Mouse (Mus musculus): ENCODE measurements at regions not wholly inside any gene's neighbourhood (a gene's known extent, or its start where the extent isn't known, plus 50 kb on each side); places are given as distances from the start of the nearest gene placed in this dataset.

- DNase-seq (ENCODE audit: low read depth in 3 of 3, low spot score in 3 of 3) (no peak), ATAC-seq (ENCODE audit: insufficient read depth) (no peak)
- H3K27me3 ChIP-seq (ENCODE audit: control insufficient read depth, insufficient read depth, low read length), result no peaks in the 10 kb centered on the region
- no peak for TF ChIP-seq CTCF (IDR thresholded peaks at IDR 0.05; ENCODE audit: low read depth)
- no peak for TF ChIP-seq EP300 (IDR thresholded peaks at IDR 0.05; ENCODE audit: low read depth)
- no peak overlapping the region for H3K4me3 ChIP-seq (ENCODE audit: insufficient read depth in 1 of 2, low read depth in 2 of 2, low read length in 2 of 2)
- no peak overlapping the region for H3K27ac ChIP-seq
- 55% methylated on average over 5 of the region's 5 CpGs for WGBS (ENCODE audit: insufficient replicate concordance)
- no peak overlapping the region for H3K9ac ChIP-seq (replicated peaks)
- H3K4me1 ChIP-seq (replicated peaks; ENCODE audit: control insufficient read depth in 2 of 2, insufficient read depth in 2 of 2, low read length in 1 of 2), result no peaks in the 10 kb centered on the region
- H3K4me2 ChIP-seq (ENCODE audit: low read depth), result no peak overlapping the region
- no peaks in the 10 kb centered on the region for H3K36me3 ChIP-seq (replicated peaks; ENCODE audit: control insufficient read depth, insufficient read depth, low read depth)
- H3K9me3 ChIP-seq (ENCODE audit: control insufficient read depth, low read length), result no peaks in the 10 kb centered on the region
Observed at GRCm38 (mm10) chr3:50825534-50826423, 382.4 kb upstream of the Slc7a11 start.

GRCm38 (mm10) chr3:50826424-50826819, 383.0 kb upstream of the Slc7a11 start:
- Histone ChIP-seq H3K36me3 (replicated peaks; ENCODE audit: control insufficient read depth, insufficient read depth, low read depth) (no peaks in the 10 kb centered on the region), H3K27me3 (ENCODE audit: control insufficient read depth, insufficient read depth, low read length) (no peaks in the 10 kb centered on the region), H3K4me3 (ENCODE audit: insufficient read depth in 1 of 2, low read depth in 2 of 2, low read length in 2 of 2) (no peak overlapping the region), H3K9me3 (ENCODE audit: control insufficient read depth, low read length) (no peaks in the 10 kb centered on the region), H3K4me1 (replicated peaks; ENCODE audit: control insufficient read depth in 2 of 2, insufficient read depth in 2 of 2, low read length in 1 of 2) (no peaks in the 10 kb centered on the region), H3K4me2 (ENCODE audit: low read depth) (no peak overlapping the region), H3K27ac (no peak overlapping the region), H3K9ac (replicated peaks) (no peak overlapping the region)
- whole genome bisulfite sequencing (ENCODE audit: insufficient replicate concordance), result 58% methylated on average over 2 of the region's 2 CpGs
- DNase-seq (ENCODE audit: low read depth in 3 of 3, low spot score in 3 of 3) (no peak), ATAC-seq (ENCODE audit: insufficient read depth) (no peak)
- TF ChIP-seq CTCF (IDR thresholded peaks at IDR 0.05; ENCODE audit: low read depth) (no peak), EP300 (IDR thresholded peaks at IDR 0.05; ENCODE audit: low read depth) (no peak)

- WGBS (ENCODE audit: insufficient replicate concordance), result 57% methylated on average over 3 of the region's 3 CpGs
- no peak overlapping the region for H3K4me2 ChIP-seq (ENCODE audit: low read depth)
- no peaks in the 10 kb centered on the region for H3K9me3 ChIP-seq (ENCODE audit: control insufficient read depth, low read length)
- no peak overlapping the region for H3K9ac ChIP-seq (replicated peaks)
- DNase-seq (ENCODE audit: low read depth in 3 of 3, low spot score in 3 of 3) (no peak), ATAC-seq (ENCODE audit: insufficient read depth) (no peak)
- H3K27me3 ChIP-seq (ENCODE audit: control insufficient read depth, insufficient read depth, low read length), result no peaks in the 10 kb centered on the region
- TF ChIP-seq EP300 (IDR thresholded peaks at IDR 0.05; ENCODE audit: low read depth) (no peak), CTCF (IDR thresholded peaks at IDR 0.05; ENCODE audit: low read depth) (no peak)
- H3K4me3 ChIP-seq (ENCODE audit: insufficient read depth in 1 of 2, low read depth in 2 of 2, low read length in 2 of 2), result no peak overlapping the region
- H3K27ac ChIP-seq, result no peak overlapping the region
- H3K36me3 ChIP-seq (replicated peaks; ENCODE audit: control insufficient read depth, insufficient read depth, low read depth), result no peaks in the 10 kb centered on the region
- H3K4me1 ChIP-seq (replicated peaks; ENCODE audit: control insufficient read depth in 2 of 2, insufficient read depth in 2 of 2, low read length in 1 of 2), result no peaks in the 10 kb centered on the region
Observed at GRCm38 (mm10) chr3:50829211-50829610, 385.8 kb upstream of the Slc7a11 start.

- no peak overlapping the region for H3K4me3 ChIP-seq (ENCODE audit: insufficient read depth in 1 of 2, low read depth in 2 of 2, low read length in 2 of 2)
- H3K9ac ChIP-seq (replicated peaks), result no peak overlapping the region
- TF ChIP-seq EP300 (IDR thresholded peaks at IDR 0.05; ENCODE audit: low read depth) (no peak), CTCF (IDR thresholded peaks at IDR 0.05; ENCODE audit: low read depth) (no peak)
- WGBS (ENCODE audit: insufficient replicate concordance), result 54% methylated on average over 6 of the region's 6 CpGs
- no peak overlapping the region for H3K4me2 ChIP-seq (ENCODE audit: low read depth)
- H3K27ac ChIP-seq, result no peak overlapping the region
- ATAC-seq (ENCODE audit: insufficient read depth), result no peak
- no peaks in the 10 kb centered on the region for H3K36me3 ChIP-seq (replicated peaks; ENCODE audit: control insufficient read depth, insufficient read depth, low read depth)
- H3K4me1 ChIP-seq (replicated peaks; ENCODE audit: control insufficient read depth in 2 of 2, insufficient read depth in 2 of 2, low read length in 1 of 2), result no peaks in the 10 kb centered on the region
- no peaks in the 10 kb centered on the region for H3K9me3 ChIP-seq (ENCODE audit: control insufficient read depth, low read length)
- no peaks in the 10 kb centered on the region for H3K27me3 ChIP-seq (ENCODE audit: control insufficient read depth, insufficient read depth, low read length)
- no peak for DNase-seq (ENCODE audit: low read depth in 3 of 3, low spot score in 3 of 3)
Observed at GRCm38 (mm10) chr3:50830446-50830845, 387.0 kb upstream of the Slc7a11 start.

GRCm38 (mm10) chr3:50830926-50831325, 387.5 kb upstream of the Slc7a11 start:
- no peak for ATAC-seq (ENCODE audit: insufficient read depth)
- no peak for DNase-seq (ENCODE audit: low read depth in 3 of 3, low spot score in 3 of 3)
- no peak overlapping the region for H3K9ac ChIP-seq (replicated peaks)
- no peak overlapping the region for H3K4me2 ChIP-seq (ENCODE audit: low read depth)
- 66% methylated on average over 9 of the region's 9 CpGs for WGBS (ENCODE audit: insufficient replicate concordance)
- H3K36me3 ChIP-seq (replicated peaks; ENCODE audit: control insufficient read depth, insufficient read depth, low read depth), result no peaks in the 10 kb centered on the region
- no peak overlapping the region for H3K4me3 ChIP-seq (ENCODE audit: insufficient read depth in 1 of 2, low read depth in 2 of 2, low read length in 2 of 2)
- H3K9me3 ChIP-seq (ENCODE audit: control insufficient read depth, low read length), result no peaks in the 10 kb centered on the region
- no peaks in the 10 kb centered on the region for H3K4me1 ChIP-seq (replicated peaks; ENCODE audit: control insufficient read depth in 2 of 2, insufficient read depth in 2 of 2, low read length in 1 of 2)
- no peak overlapping the region for H3K27ac ChIP-seq
- no peak for TF ChIP-seq EP300 (IDR thresholded peaks at IDR 0.05; ENCODE audit: low read depth)
- no peak for TF ChIP-seq CTCF (IDR thresholded peaks at IDR 0.05; ENCODE audit: low read depth)
- no peaks in the 10 kb centered on the region for H3K27me3 ChIP-seq (ENCODE audit: control insufficient read depth, insufficient read depth, low read length)

All from liver, embryonic 14.5 days (tissue).